Mouse (Mus musculus): ENCODE measurements around the gene Mogs.
A peak's percentile ranks its signal among the peaks of the same experiment; 100 is the strongest.

Mogs gene

DNA sequence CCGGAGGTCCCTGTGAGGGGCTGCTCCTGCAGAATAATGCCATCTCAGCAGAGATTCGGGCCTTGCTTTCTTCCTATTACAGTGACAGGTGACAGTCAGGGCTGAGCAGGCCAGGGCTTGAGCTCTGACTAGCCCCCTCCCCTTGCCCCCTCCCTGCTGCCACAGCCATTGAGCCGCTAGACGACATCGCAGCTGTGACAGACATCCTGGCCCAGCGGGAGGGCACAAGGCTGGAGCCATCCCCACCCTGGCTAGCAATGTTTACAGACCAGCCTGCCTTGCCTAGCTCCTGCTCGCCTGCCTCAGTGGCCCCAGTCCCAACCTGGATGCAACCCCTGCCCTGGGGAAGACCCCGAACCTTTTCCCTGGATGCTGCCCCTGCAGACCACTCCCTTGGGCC lies 36.4 kb downstream of the Mogs start:
- no peak for DNase-seq (ENCODE audit: low spot score in 2 of 2)

DNA sequence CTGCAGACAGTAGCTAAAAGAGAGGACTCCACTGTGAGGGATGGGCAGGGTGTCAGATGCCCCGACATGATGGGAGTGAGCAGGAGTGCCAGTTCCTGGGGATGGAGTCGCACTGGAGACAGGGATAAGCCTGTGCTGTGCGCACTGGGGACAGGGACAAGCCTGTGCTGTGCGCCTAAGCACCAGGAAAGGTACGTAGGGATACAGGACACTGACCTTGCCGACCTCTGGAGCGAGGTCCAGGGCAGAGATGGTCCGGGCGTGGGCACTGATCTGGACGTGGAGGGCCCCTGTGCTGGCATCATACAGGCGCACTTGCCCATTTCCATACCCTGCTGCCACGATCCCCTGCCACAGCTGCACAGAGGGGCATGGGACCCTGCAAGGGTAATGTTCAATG lies 37.7 kb downstream of the Mogs start:
- DNase-seq (ENCODE audit: low spot score in 2 of 2) = no peak

DNA sequence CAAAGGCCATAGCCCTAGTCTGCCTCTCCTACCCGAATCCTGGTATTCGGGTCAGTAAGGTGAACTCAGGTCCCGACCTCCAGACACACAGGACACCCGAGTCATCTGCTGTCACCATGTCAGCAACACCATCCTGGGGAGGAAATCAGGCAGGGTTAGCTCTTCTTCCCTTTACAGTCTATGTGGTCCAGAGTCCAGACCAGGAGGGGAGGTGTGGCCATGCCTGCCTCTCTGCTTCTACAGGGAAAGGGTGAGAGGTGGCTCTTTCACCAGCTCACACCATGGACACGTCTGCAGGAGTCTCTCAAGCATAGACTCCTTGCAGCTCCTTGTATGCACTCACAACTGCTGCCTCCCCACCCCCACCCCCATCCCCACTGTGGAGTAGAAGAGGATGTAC lies 38.2 kb downstream of the Mogs start:
- no peak for DNase-seq (ENCODE audit: low spot score in 2 of 2)

DNA sequence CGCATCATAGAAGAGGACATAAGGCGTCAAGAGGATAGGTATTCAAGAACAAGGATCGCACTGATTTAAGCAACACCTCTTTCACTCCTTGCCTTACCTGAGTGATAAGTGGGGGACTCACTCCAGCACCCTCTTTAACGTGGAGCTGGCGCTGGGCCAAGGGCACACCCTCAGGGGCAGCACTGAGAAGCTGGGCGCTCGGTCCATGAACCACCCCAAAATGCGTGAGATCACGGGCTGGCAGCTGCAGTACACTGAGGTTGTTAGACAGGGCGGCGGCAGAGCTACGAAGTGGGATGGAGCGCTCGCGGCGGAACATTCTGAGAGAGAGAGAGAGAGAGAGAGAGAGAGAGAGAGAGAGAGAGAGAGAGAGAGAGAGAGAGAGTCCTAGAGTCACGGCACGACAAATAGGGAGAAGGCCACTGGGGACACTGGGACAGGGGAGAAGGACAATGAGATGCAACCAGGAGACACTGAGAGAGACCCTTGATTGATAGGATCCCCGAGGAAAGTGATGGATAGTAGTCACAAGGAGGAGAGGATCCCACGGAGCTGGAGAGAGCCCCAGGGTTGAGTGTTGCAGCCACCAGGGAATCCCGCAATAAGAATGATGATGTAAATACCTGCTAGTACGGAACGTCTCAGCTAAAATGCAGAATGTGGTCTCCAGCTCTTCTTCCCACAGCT lies 40.4 kb downstream of the Mogs start:
- DNase-seq (ENCODE audit: low spot score in 2 of 2) = no peak

GRCm38 (mm10) chr6:83156259-83156684 lies 41.0 kb downstream of the Mogs start, which contains the start of the genes Wdr54 and 1700003E16Rik:
Gene Wdr54 (minus strand): TSS chr6:83156397.
Gene 1700003E16Rik (plus strand): TSS chr6:83156404.
- DNase-seq (ENCODE audit: low spot score in 2 of 2) = peak; percentile 18 to 49

DNA sequence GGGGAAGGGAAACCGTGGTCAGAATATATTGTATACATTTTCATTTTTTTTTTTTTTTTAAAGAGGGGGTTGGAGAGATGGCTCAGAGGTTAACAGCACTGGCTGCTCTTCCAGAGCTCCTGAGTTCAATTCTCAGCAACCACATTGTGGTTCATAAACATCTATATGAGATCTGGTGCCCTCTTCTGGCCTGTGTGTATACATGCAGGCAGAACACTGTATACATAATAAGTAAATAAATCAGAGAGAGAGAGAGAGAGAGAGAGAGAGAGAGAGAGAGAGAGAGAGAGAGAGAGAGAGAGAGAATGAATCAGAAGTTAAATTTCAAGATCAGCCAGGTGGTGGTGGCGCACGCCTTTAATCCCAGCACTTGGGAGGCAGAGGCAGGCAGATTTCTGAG lies 44.2 kb downstream of the Mogs start:
- peak in 1 of 2 experiments; percentile 56 for DNase-seq (ENCODE audit: low spot score in 2 of 2)

- no peak for DNase-seq (ENCODE audit: low spot score in 2 of 2)
These were observed 46.1 kb downstream of the Mogs start for GRCm38 (mm10) chr6:83161442-83161841.

DNA sequence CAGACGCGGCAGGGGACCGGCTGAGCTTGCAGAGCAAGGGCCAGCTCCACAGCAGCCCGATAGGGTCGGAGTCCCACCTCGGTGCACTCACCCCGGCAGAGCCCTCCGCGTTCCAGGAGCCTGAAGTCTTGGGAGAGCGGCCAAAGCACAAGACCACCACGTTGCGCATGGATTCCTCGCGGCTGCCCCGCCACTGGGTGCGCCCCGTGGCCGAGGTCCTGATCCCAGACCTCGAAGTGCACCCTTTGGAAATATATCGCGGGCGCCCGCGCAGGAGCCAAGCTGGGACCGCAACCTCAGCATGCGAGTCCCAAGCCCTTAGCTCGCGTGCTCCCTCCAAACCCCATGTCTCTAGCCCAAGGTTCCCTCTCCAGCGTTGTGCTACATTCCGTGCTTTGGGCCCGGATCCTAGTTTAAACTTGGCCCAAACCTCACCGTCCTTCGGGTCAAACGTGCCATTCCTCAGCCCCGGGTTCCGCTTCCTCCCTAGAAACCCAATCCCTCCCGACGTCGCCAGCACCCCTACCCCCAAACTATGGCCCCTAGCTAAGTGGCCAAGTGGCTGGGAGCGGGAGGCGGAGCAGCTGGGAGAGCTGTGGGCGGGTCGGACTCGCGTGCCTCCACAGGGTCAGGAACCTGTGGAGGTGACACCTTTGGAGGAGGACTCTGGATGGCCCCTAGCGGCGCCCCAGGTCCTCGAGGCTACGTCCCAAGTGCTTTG lies 46.8 kb downstream of the Mogs start:
- DNase-seq (ENCODE audit: low spot score in 2 of 2) = no peak

DNA sequence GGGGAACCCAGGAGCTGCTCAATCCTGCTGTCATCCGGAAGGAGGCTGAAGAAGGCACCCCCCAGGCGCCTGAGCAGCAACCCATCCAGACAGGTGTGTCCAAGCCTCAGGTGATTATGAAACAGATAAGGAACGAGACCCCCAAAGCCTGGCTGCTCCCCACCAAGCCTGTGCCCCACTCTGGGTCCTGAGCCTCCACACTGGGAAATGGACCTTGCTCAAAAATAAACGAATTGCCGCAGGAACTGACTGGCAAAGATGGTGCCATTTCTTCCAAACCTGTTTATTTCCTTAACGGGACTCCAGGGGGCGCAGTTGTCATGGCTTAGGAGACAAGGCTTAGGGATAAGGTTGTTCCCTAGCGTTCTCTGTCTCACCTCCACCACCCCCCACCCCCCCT lies 47.4 kb downstream of the Mogs start:
- peak; percentile 27 to 74 for DNase-seq (ENCODE audit: low spot score in 2 of 2)

GRCm38 (mm10) chr6:83165026-83165606 lies 49.8 kb downstream of the Mogs start:
- DNase-seq (ENCODE audit: low spot score in 2 of 2) = no peak

- DNase-seq (ENCODE audit: low spot score in 2 of 2) = peak; percentile 96 to 97
These were observed 50.4 kb downstream of the Mogs start, which contains the start of gene Dctn1 for GRCm38 (mm10) chr6:83165607-83166242. Gene Dctn1 (plus strand): TSS chr6:83165920.

DNA sequence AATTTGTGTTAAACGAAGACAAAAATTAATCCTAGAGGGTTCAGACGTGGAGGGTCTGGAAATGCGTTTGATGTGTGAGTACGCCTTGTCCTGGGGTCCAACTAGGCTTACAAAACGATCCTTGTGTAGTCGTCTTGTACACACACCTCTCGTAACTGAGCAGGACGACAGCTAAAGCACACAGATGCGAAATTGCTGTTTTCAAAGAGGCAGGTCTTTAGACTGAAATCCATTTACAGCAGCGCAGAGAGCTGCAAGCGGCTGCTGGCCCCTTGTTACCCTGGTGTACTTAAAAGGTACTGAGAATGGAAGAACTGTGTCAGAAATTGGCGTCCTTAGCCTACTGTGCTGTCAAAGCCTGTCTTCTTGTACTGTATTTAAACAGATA lies 50.9 kb downstream of the Mogs start:
- DNase-seq (ENCODE audit: low spot score in 2 of 2) = no peak
